Mouse (Mus musculus) midbrain, embryonic 12.5 days (tissue): ENCODE data around the gene Dnajc22. TPM values are rescaled to one million over a fixed set of nuclear protein-coding genes. Genes with fewer than 3 reads are reported as not detected.

Experiments
- ATAC-seq: fragments of 200-750 bp; cut with Nextera tagmentation; 2 replicates; pipeline ENCODE4 v1.8.0; 2017; ENCODE audit warnings: low read depth, moderate TSS enrichment, moderate library complexity; ENCODE audit not compliant: low FRiP score
- H3K27ac ChIP-seq: fragments of 300-500 bp; sonication (generic); replicated peaks from 2 replicates; pipeline ENCODE4 v1.5.1; 2016; ENCODE audit warnings: mild to moderate bottlenecking
- H3K27me3 ChIP-seq: fragments of 300-500 bp; sonication (generic); 2 replicates; pipeline ENCODE4 v1.6.1; 2016; ENCODE audit warnings: mild to moderate bottlenecking
- H3K36me3 ChIP-seq: fragments of 300-500 bp; sonication (generic); 2 replicates; pipeline ENCODE4 v1.6.1; 2016
- H3K4me1 ChIP-seq: fragments of 300-500 bp; sonication (generic); 2 replicates; pipeline ENCODE4 v1.6.1; 2016
- H3K4me2 ChIP-seq: fragments of 300-500 bp; sonication (generic); replicated peaks from 2 replicates; pipeline ENCODE4 v1.6.1; 2016; ENCODE audit warnings: mild to moderate bottlenecking, moderate library complexity
- H3K4me3 ChIP-seq: fragments of 300-500 bp; sonication (generic); 2 replicates; pipeline ENCODE4 v1.5.1; 2016; ENCODE audit warnings: mild to moderate bottlenecking
- H3K9ac ChIP-seq: fragments of 300-500 bp; sonication (generic); replicated peaks from 2 replicates; pipeline ENCODE4 v1.6.1; 2016; ENCODE audit warnings: mild to moderate bottlenecking, moderate library complexity
- H3K9me3 ChIP-seq: fragments of 300-500 bp; sonication (generic); 2 replicates; pipeline ENCODE4 v1.6.1; 2016; ENCODE audit warnings: mild to moderate bottlenecking
- WGBS: fragments of 180-500 bp; shearing (Covaris S2); methylation state at CpG from one replicate; pipeline ENCODE4 v1.1.7; 2016; 5-methylcytosine and 5-hydroxymethylcytosine counted together
- polyA plus RNA-seq: library from polyadenylated mRNA; unstranded; fragments of >200 nt; fragmentation: Nextera tagmentation; extraction: Ambion mirVana; gene quantifications from 2 replicates; pipeline ENCODE4 v1.2.1, GENCODE M21; 2016

Gene Dnajc22
- polyA plus RNA-seq, 1 experiment from 2014 or later = 2.2 TPM

GRCm38 (mm10) chr15:99125711-99126080 is 32.7 kb downstream of the Dnajc22 start, which contains the start of gene Spats2:
Spats2 (plus strand) TSS chr15:99125916.
- WGBS = 2% methylated on average over 12 of the region's 12 CpGs
- ATAC-seq = no peak
- no peaks in the 10 kb centered on the region for H3K36me3 ChIP-seq
- peaks cover 29% of the 10 kb centered on the region for H3K4me1 ChIP-seq
- H3K27ac ChIP-seq = peak within 1 kb of the TSS; percentile 96
- H3K9me3 ChIP-seq = no peaks in the 10 kb centered on the region
- peaks cover 9% of the 10 kb centered on the region; the same call in 1 of the 2 replicates for H3K27me3 ChIP-seq
- H3K9ac ChIP-seq = peak within 1 kb of the TSS; percentile 90
- peak within 1 kb of the TSS; percentile 82 for H3K4me3 ChIP-seq
- H3K4me2 ChIP-seq = peak within 1 kb of the TSS; percentile 73

GRCm38 (mm10) chr15:99126081-99126815 is 33.3 kb downstream of the Dnajc22 start:
- under 1% methylated on average over 111 of the region's 115 CpGs for WGBS
- Histone ChIP-seq H3K27me3 (peaks cover 6% of the 10 kb centered on the region; the same call in 1 of the 2 replicates), H3K9me3 (no peaks in the 10 kb centered on the region), H3K4me1 (peaks cover 29% of the 10 kb centered on the region), H3K4me3 (peak overlapping the region; percentile 82), H3K36me3 (no peaks in the 10 kb centered on the region), H3K4me2 (peak overlapping the region; percentile 73), H3K27ac (peak overlapping the region; percentile 96), H3K9ac (peak overlapping the region; percentile 90)
- peak; percentile 89 for ATAC-seq

GRCm38 (mm10) chr15:99126816-99127365 is 33.9 kb downstream of the Dnajc22 start:
- H3K9me3 ChIP-seq = no peaks in the 10 kb centered on the region
- peaks cover 29% of the 10 kb centered on the region for H3K4me1 ChIP-seq
- no peaks in the 10 kb centered on the region for H3K36me3 ChIP-seq
- peak overlapping the region; percentile 82 for H3K4me3 ChIP-seq
- peak overlapping the region; percentile 96 for H3K27ac ChIP-seq
- peak overlapping the region; percentile 90 for H3K9ac ChIP-seq
- under 1% methylated on average over 35 of the region's 35 CpGs for WGBS
- peak overlapping the region; percentile 73 for H3K4me2 ChIP-seq
- peaks cover 6% of the 10 kb centered on the region; the same call in 1 of the 2 replicates for H3K27me3 ChIP-seq
- peak; percentile 47 for ATAC-seq

GRCm38 (mm10) chr15:99127851-99128522 is 35.0 kb downstream of the Dnajc22 start:
- H3K27ac ChIP-seq = no peak overlapping the region
- 62% methylated on average over 6 of the region's 6 CpGs for WGBS
- no peak for ATAC-seq

GRCm38 (mm10) chr15:99129441-99129840 is 36.5 kb downstream of the Dnajc22 start:
- no peak overlapping the region for H3K4me3 ChIP-seq
- H3K9ac ChIP-seq = no peak overlapping the region
- no peak for ATAC-seq
- no peaks in the 10 kb centered on the region for H3K9me3 ChIP-seq
- 24% methylated on average over 11 of the region's 11 CpGs for WGBS
- H3K4me1 ChIP-seq = peaks cover 29% of the 10 kb centered on the region
- no peak overlapping the region for H3K27ac ChIP-seq
- no peaks in the 10 kb centered on the region for H3K36me3 ChIP-seq
- peaks cover 1% of the 10 kb centered on the region; the same call in 1 of the 2 replicates for H3K27me3 ChIP-seq
- peak overlapping the region; percentile 22 for H3K4me2 ChIP-seq

More at GRCm38 (mm10) chr15:99127851-99128522, 35.0 kb downstream of the Dnajc22 start:
- H3K4me2 ChIP-seq = peak overlapping the region; percentile 73
- H3K27me3 ChIP-seq = peaks cover 6% of the 10 kb centered on the region; the same call in 1 of the 2 replicates
- no peaks in the 10 kb centered on the region for H3K9me3 ChIP-seq
- peak overlapping the region; percentile 90 for H3K9ac ChIP-seq
- H3K36me3 ChIP-seq = no peaks in the 10 kb centered on the region
- peak overlapping the region; percentile 82 for H3K4me3 ChIP-seq
- H3K4me1 ChIP-seq = peaks cover 29% of the 10 kb centered on the region

GRCm38 (mm10) chr15:99129956-99130910 is 37.3 kb downstream of the Dnajc22 start:
- H3K9me3 ChIP-seq = no peaks in the 10 kb centered on the region
- no peak overlapping the region for H3K4me3 ChIP-seq
- no peak overlapping the region for H3K27ac ChIP-seq
- no peaks in the 10 kb centered on the region for H3K27me3 ChIP-seq
- H3K36me3 ChIP-seq = no peaks in the 10 kb centered on the region
- H3K4me2 ChIP-seq = peak overlapping the region; percentile 22; the same call in 1 of the 2 replicates
- no peak for ATAC-seq
- no peak overlapping the region for H3K9ac ChIP-seq
- H3K4me1 ChIP-seq = peaks cover 29% of the 10 kb centered on the region
- 68% methylated on average over 22 of the region's 22 CpGs for WGBS

GRCm38 (mm10) chr15:99138389-99138788 is 45.4 kb downstream of the Dnajc22 start:
- no peak for ATAC-seq
- H3K4me1 ChIP-seq = peaks cover 10% of the 10 kb centered on the region; the same call in 1 of the 2 replicates
- WGBS = 87% methylated on average over 5 of the region's 5 CpGs

GRCm38 (mm10) chr15:99139669-99140068 is 46.7 kb downstream of the Dnajc22 start:
- peaks cover 10% of the 10 kb centered on the region; the same call in 1 of the 2 replicates for H3K4me1 ChIP-seq
- 0 out of 2 replicates have a peak, but pooled peaks cover 7% of the 10 kb centered on the region for H3K9me3 ChIP-seq
- no peak overlapping the region for H3K4me3 ChIP-seq
- no peak for ATAC-seq
- no peaks in the 10 kb centered on the region for H3K27me3 ChIP-seq
- H3K4me2 ChIP-seq = no peak overlapping the region
- H3K9ac ChIP-seq = no peak overlapping the region
- H3K36me3 ChIP-seq = peaks cover 12% of the 10 kb centered on the region
- no peak overlapping the region; the same call in 1 of the 2 replicates for H3K27ac ChIP-seq
- 60% methylated on average over 6 of the region's 6 CpGs for WGBS

More at GRCm38 (mm10) chr15:99138389-99138788, 45.4 kb downstream of the Dnajc22 start:
- Histone ChIP-seq H3K4me3 (no peak overlapping the region), H3K9me3 (0 out of 2 replicates have a peak, but pooled peaks cover 7% of the 10 kb centered on the region), H3K36me3 (peaks cover 12% of the 10 kb centered on the region), H3K4me2 (no peak overlapping the region), H3K27me3 (no peaks in the 10 kb centered on the region), H3K27ac (no peak overlapping the region), H3K9ac (no peak overlapping the region)

- Histone ChIP-seq H3K27ac (no peak overlapping the region), H3K4me3 (no peak overlapping the region), H3K9ac (no peak overlapping the region), H3K4me2 (no peak overlapping the region), H3K4me1 (no peaks in the 10 kb centered on the region), H3K9me3 (no peaks in the 10 kb centered on the region), H3K36me3 (peaks cover 61% of the 10 kb centered on the region), H3K27me3 (no peaks in the 10 kb centered on the region)
- WGBS = 91% methylated on average over 7 of the region's 7 CpGs
- no peak for ATAC-seq
Measured at GRCm38 (mm10) chr15:99150516-99150915, 57.5 kb downstream of the Dnajc22 start.

- Histone ChIP-seq H3K27me3 (no peaks in the 10 kb centered on the region), H3K4me3 (no peak overlapping the region), H3K36me3 (peaks cover 53% of the 10 kb centered on the region), H3K9ac (no peak overlapping the region), H3K27ac (no peak overlapping the region), H3K4me1 (no peaks in the 10 kb centered on the region), H3K9me3 (no peaks in the 10 kb centered on the region), H3K4me2 (no peak overlapping the region)
- 94% methylated on average over 8 of the region's 8 CpGs for WGBS
- ATAC-seq = no peak
Measured at GRCm38 (mm10) chr15:99151324-99151723, 58.4 kb downstream of the Dnajc22 start.

GRCm38 (mm10) chr15:99153466-99153865 is 60.5 kb downstream of the Dnajc22 start:
- 99% methylated on average over 8 of the region's 8 CpGs for WGBS
- H3K4me2 ChIP-seq = no peak overlapping the region
- no peak for ATAC-seq
- no peak overlapping the region for H3K27ac ChIP-seq
- no peak overlapping the region for H3K9ac ChIP-seq
- no peak overlapping the region for H3K4me3 ChIP-seq
- no peaks in the 10 kb centered on the region for H3K4me1 ChIP-seq
- no peaks in the 10 kb centered on the region for H3K27me3 ChIP-seq
- peaks cover 39% of the 10 kb centered on the region for H3K36me3 ChIP-seq
- H3K9me3 ChIP-seq = no peaks in the 10 kb centered on the region
